Mouse (Mus musculus) brain, embryonic 14.5 days (tissue): ENCODE data around the gene Aco2.

ENCODE experiments used
- CTCF ChIP-seq: fragments of 200-500 bp; IDR thresholded peaks from 2 replicates; pipeline ENCODE4 v1.5.1; 2012; ENCODE audit warnings: inconsistent platforms, mild to moderate bottlenecking, moderate library complexity, borderline replicate concordance; ENCODE audit not compliant: insufficient read depth, insufficient read length; ENCODE audit errors: extremely low read depth
- POLR2A ChIP-seq: fragments of 200-500 bp; IDR thresholded peaks from 2 replicates; pipeline ENCODE4 v1.6.1; 2012; ENCODE audit warnings: mild to moderate bottlenecking, inconsistent platforms, borderline replicate concordance; ENCODE audit not compliant: poor library complexity, insufficient read depth, insufficient read length, severe bottlenecking; ENCODE audit errors: extremely low read depth

- peak; percentile 75 for TF ChIP-seq CTCF
- TF ChIP-seq POLR2A, result no peak
These were observed 84.3 kb downstream of the Aco2 start for GRCm38 (mm10) chr15:81956457-81956856.
